Mouse (Mus musculus) forebrain, embryonic 11.5 days (tissue): ENCODE results near the gene Rcsd1. TPM values are rescaled to one million over a fixed set of nuclear protein-coding genes. Genes with fewer than 3 reads are reported as not detected.

Experiments
- ATAC-seq: fragments of 200-750 bp; cut with Nextera tagmentation; replicated peaks from 2 replicates; pipeline ENCODE4 v1.8.0; 2017; ENCODE audit warnings: moderate TSS enrichment; ENCODE audit not compliant: low FRiP score
- DNase-seq: peaks from one replicate; pipeline ENCODE4 v3.0.0-alpha.2; 2017; ENCODE audit warnings: low spot score
- H3K27ac ChIP-seq: fragments of 300-500 bp; sonication (generic); 2 replicates; pipeline ENCODE4 v1.5.1; 2014; ENCODE audit warnings: low read depth, low read length
- H3K27me3 ChIP-seq: fragments of 300-500 bp; sonication (generic); 2 replicates; pipeline ENCODE4 v1.6.1; 2014; ENCODE audit warnings: mild to moderate bottlenecking, low read length, mixed read lengths; ENCODE audit not compliant: control insufficient read depth, insufficient read depth
- H3K36me3 ChIP-seq: fragments of 300-500 bp; sonication (generic); 2 replicates; pipeline ENCODE4 v1.6.1; 2014; ENCODE audit warnings: mild to moderate bottlenecking, low read length, moderate library complexity, mixed read lengths; ENCODE audit not compliant: control insufficient read depth, insufficient read depth
- H3K4me1 ChIP-seq: fragments of 300-500 bp; sonication (generic); replicated peaks from 2 replicates; pipeline ENCODE4 v1.6.1; 2014; ENCODE audit warnings: low read length, mixed read lengths; ENCODE audit not compliant: control insufficient read depth, insufficient read depth
- H3K4me2 ChIP-seq: fragments of 300-500 bp; sonication (generic); 2 replicates; pipeline ENCODE4 v1.6.1; 2014; ENCODE audit warnings: low read depth, mild to moderate bottlenecking, low read length, moderate library complexity, mixed read lengths; ENCODE audit not compliant: severe bottlenecking
- H3K4me3 ChIP-seq: fragments of 300-500 bp; sonication (generic); 2 replicates; pipeline ENCODE4 v1.5.1; 2014; ENCODE audit warnings: low read depth, low read length
- H3K9ac ChIP-seq: fragments of 300-500 bp; sonication (generic); 2 replicates; pipeline ENCODE4 v1.6.1; 2014; ENCODE audit warnings: low read length
- H3K9me3 ChIP-seq: fragments of 300-500 bp; sonication (generic); 2 replicates; pipeline ENCODE4 v1.6.1; 2016; ENCODE audit warnings: low read length, mixed read lengths; ENCODE audit not compliant: control insufficient read depth
- WGBS: fragments of 180-500 bp; shearing (Covaris S2); extraction: QIAGEN DNeasy Blood & Tissue Kit; methylation state at CpG from one replicate; pipeline ENCODE4 v1.1.7; 2014; 5-methylcytosine and 5-hydroxymethylcytosine counted together
- polyA plus RNA-seq: library from polyadenylated mRNA; unstranded; fragments of >200 nt; fragmentation: Nextera tagmentation; extraction: Ambion mirVana; gene quantifications from 2 replicates; pipeline ENCODE4 v1.2.1, GENCODE M21; 2014

The Rcsd1 gene
- polyA plus RNA-seq, 1 experiment from 2014 or later, result 7.2 TPM

DNA sequence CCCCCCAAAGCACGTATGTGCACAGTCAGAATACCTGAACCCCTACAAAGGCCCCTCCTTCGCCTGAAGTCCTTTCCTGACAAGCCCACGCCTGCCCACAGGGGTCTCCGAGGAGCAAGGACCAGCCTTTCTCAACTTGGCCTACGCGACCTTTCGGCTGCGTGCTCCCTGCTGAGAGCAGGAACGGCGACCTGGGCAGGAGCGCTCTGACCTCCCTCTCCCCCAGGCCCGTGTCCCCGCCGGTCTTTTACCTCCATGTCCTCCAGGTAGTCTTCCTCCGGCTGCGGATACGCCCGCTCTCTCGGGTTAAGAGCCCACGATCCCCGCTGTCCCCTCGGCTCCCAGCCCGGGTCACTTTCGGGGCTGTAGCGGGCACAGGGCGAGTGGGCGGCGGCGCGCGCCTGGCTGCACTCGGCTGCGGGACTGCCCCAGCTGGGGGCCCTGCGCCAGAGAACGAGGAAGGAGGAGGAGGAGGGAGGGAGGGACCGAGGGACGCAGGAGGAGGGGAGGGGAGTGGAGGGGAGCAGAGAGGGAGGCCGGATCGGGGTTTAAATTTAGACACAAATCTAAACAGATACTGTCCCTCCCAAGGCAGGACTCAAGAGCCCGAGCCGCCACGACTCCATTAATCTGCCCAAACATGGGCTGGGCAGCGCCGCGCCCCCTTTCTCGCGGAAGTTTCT is 1.8 kb downstream of the Rcsd1 start:
- peak overlapping the region; percentile 60 for H3K4me3 ChIP-seq
- peak; percentile 82 for ATAC-seq
- H3K4me2 ChIP-seq, result peak overlapping the region; percentile 99
- H3K27ac ChIP-seq, result no peak overlapping the region
- WGBS, result under 1% methylated on average over 46 of the region's 47 CpGs
- peaks cover 11% of the 10 kb centered on the region for H3K27me3 ChIP-seq
- H3K36me3 ChIP-seq, result no peaks in the 10 kb centered on the region
- peaks cover 5% of the 10 kb centered on the region; the same call in 1 of the 2 replicates for H3K4me1 ChIP-seq
- H3K9ac ChIP-seq, result peak overlapping the region; percentile 67
- no peaks in the 10 kb centered on the region for H3K9me3 ChIP-seq
- DNase-seq, result peak; percentile 69

DNA sequence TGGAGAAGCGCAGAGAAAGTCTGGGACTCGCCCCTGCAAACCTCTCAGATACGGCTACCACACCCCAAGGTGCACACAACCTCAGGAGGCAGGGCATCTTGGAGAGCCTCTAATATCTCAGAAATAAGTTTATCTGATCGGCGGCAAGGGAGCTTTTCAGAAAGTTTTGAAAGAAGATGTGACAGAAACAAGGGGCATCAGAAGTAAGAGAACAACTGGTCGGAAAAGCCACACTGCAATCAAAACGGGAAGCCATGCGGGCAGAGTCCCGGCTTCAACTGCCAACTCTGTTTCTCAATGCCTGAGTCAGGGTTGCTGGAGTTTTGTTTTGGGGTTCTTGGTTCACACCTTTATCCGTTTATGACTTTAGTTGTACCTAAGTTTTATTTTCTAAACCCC is 2.3 kb downstream of the Rcsd1 start:
- H3K36me3 ChIP-seq, result no peaks in the 10 kb centered on the region
- H3K4me3 ChIP-seq, result peak overlapping the region; percentile 60
- no peak for DNase-seq
- peaks cover 5% of the 10 kb centered on the region; the same call in 1 of the 2 replicates for H3K4me1 ChIP-seq
- WGBS, result 20% methylated on average over 10 of the region's 10 CpGs
- no peak overlapping the region for H3K9ac ChIP-seq
- H3K9me3 ChIP-seq, result no peaks in the 10 kb centered on the region
- ATAC-seq, result no peak
- H3K27ac ChIP-seq, result no peak overlapping the region
- H3K27me3 ChIP-seq, result peaks cover 11% of the 10 kb centered on the region
- peak overlapping the region; percentile 99 for H3K4me2 ChIP-seq

DNA sequence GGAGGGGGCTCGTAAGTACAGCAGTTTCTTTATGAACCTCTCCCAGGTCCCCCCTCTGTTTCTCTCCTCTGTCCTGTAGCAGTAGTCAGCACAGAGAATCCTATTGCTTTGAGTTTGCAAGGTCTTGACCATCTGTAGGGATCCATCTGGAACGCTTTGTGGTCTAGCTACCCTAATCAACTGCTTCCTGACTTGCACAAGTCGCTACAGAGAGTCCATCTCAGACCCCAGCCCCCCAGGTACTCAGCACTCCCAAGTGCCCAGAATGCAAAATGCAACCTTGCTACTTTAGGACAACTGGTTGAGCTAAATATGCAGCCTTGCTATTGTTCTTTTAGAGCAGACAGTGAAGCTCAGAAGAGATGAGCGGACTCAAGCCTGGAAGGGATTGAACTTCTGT is 3.1 kb downstream of the Rcsd1 start:
- Histone ChIP-seq H3K9me3 (no peaks in the 10 kb centered on the region), H3K4me2 (no peak overlapping the region), H3K9ac (no peak overlapping the region), H3K27me3 (peaks cover 11% of the 10 kb centered on the region), H3K36me3 (no peaks in the 10 kb centered on the region), H3K4me1 (peaks cover 5% of the 10 kb centered on the region; the same call in 1 of the 2 replicates), H3K4me3 (no peak overlapping the region), H3K27ac (no peak overlapping the region)
- no peak for DNase-seq
- WGBS, result 70% methylated on average over 4 of the region's 4 CpGs
- no peak for ATAC-seq

DNA sequence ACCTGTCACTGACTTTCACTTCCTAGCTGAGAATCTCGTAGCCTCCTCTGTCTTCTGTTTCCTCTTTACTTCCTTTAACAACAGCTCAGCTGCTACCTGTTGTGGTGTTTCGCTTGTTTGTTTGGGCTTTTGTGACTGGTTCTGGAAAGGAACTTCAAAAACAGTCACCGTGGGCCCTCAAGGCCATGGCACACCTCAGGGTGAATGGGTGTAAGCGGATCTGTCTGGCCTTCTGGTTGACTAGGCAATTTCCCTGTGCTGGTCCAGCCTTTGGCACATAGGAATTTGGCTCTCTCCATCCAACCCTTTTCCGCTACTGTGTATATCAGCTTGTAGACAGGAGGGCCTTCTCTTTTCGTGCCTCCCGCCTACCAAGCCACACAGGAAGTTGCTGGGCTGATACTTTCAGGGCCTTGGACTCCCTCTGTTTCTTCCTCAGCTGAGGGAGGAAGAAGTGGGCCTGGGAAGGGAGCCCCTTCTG is 3.6 kb downstream of the Rcsd1 start:
- Histone ChIP-seq H3K9ac (no peak overlapping the region), H3K4me2 (no peak overlapping the region), H3K27ac (no peak overlapping the region), H3K4me3 (no peak overlapping the region), H3K36me3 (no peaks in the 10 kb centered on the region), H3K27me3 (peaks cover 11% of the 10 kb centered on the region), H3K4me1 (peaks cover 5% of the 10 kb centered on the region; the same call in 1 of the 2 replicates), H3K9me3 (no peaks in the 10 kb centered on the region)
- ATAC-seq, result no peak
- 84% methylated on average over 7 of the region's 7 CpGs for WGBS
- no peak for DNase-seq

DNA sequence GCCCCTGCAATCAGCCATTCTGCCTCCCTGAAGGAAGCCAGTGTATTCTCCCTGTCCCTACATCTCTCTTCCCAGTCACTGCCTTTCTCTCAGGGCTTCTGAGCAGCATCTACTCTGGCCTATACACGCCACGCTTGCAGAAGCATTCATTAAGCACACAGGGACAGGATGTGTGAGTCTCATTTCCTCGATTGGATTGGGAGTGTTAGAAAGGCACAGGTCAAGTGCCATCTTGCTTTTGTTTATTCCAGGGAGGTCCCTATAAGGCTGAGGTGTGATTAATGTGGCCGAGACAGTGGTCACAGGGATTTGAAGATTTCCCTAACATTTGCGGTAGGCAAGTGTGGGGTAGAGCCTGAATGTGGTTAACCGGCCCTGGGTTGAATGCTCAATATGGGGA is 4.2 kb downstream of the Rcsd1 start:
- DNase-seq (no peak), ATAC-seq (no peak)
- Histone ChIP-seq H3K27me3 (peaks cover 11% of the 10 kb centered on the region), H3K36me3 (no peaks in the 10 kb centered on the region), H3K9me3 (no peaks in the 10 kb centered on the region), H3K4me2 (no peak overlapping the region), H3K9ac (no peak overlapping the region), H3K4me3 (no peak overlapping the region), H3K4me1 (peaks cover 5% of the 10 kb centered on the region; the same call in 1 of the 2 replicates), H3K27ac (no peak overlapping the region)
- 80% methylated on average over 6 of the region's 6 CpGs for WGBS

DNA sequence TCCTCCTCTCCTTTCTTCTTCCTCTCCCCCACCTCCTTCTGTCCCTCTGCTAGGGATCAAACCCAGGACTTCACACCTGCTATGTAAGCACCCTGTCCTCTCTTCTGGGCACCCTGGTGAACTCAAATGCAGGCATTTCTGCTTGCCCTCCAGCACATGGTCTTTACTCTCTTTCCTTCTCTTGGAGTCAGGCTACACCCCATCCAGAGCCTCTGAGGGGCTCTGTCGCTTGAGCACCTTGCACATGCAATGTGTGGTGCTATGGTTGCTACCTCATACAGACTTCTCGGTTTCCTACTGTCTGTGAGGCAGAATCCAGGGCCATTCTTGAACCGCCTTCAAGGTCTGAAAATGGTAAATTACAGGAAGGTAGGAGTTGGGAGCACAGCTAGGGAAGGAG is 4.7 kb downstream of the Rcsd1 start:
- ATAC-seq (no peak), DNase-seq (no peak)
- Histone ChIP-seq H3K4me1 (peaks cover 5% of the 10 kb centered on the region; the same call in 1 of the 2 replicates), H3K9ac (no peak overlapping the region), H3K27ac (no peak overlapping the region), H3K36me3 (no peaks in the 10 kb centered on the region), H3K4me3 (no peak overlapping the region), H3K9me3 (no peaks in the 10 kb centered on the region), H3K27me3 (peaks cover 11% of the 10 kb centered on the region), H3K4me2 (no peak overlapping the region)
- 84% methylated on average over 3 of the region's 3 CpGs for WGBS

DNA sequence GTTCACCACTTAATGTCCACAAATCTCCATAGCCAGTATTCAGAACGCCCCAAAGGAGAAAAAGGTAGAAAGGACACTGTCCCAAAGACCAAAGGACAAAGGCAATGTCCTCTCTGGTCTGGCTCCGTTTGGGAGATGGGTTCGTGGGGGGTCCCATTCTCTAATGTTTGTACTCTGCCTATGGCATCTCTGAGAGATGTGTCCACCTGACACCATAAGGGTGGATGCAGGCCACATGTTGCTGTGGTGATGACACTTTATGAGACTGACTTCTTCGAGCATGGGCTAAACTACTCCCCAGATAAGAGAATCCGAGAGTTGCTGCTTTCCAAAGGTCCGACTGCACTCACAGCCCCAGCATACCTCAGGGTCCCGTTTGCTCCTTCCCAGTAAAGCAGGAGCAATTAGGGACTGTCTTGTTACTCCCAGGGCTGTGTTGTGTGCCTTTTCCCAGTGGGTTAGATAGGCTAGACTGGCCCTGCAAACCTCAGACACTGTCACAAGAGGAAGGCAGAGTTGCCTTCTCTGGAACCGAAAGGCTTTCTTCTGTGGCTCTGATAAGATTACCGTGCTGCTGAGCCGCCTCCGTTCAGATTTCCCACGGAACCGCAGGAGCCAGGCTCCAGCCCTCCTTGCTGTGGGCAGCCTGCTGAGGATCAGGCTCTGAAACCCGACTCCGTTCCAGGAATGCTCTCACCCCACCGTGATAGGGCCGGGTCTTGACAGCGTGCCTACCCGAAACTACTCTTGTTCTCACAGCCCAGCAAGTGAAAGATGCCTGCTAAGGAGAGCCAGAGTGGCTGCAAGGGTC is 7.1 kb downstream of the Rcsd1 start:
- H3K27ac ChIP-seq, result no peak overlapping the region

DNA sequence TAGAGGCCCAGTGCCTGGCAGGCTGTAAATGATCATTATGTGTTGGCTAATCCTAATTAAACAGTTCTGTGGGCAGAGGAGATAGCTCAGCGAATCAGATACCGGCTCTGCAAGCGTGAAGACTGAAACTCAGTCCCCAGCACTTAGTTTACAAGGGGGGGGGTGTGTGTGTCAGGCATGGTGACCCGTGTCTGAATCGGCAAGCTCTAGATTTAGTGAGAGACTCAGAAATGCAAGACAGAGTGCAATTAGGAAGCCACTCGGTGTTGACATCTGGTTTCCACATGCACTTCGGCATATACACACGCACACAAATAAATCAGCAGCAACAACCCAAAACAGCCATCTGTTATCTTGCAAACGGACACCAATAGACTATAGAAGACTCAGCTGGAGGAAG is 8.0 kb downstream of the Rcsd1 start:
- no peak overlapping the region for H3K9ac ChIP-seq
- no peak for ATAC-seq
- no peak for DNase-seq
- H3K36me3 ChIP-seq, result no peaks in the 10 kb centered on the region
- no peaks in the 10 kb centered on the region for H3K9me3 ChIP-seq
- 75% methylated on average over 9 of the region's 9 CpGs for WGBS
- H3K4me2 ChIP-seq, result no peak overlapping the region
- H3K27ac ChIP-seq, result no peak overlapping the region
- H3K27me3 ChIP-seq, result peaks cover 3% of the 10 kb centered on the region; the same call in 1 of the 2 replicates
- peaks cover 2% of the 10 kb centered on the region; the same call in 1 of the 2 replicates for H3K4me1 ChIP-seq
- no peak overlapping the region for H3K4me3 ChIP-seq

More for the DNA sequence above, 7.1 kb downstream of the Rcsd1 start:
- ATAC-seq (0 out of 2 replicates have a peak, but pooled peaks have one; percentile 13), DNase-seq (peak; percentile 66)
- H3K4me2 ChIP-seq, result peak overlapping the region; percentile 33; the same call in 1 of the 2 replicates
- 0 out of 2 replicates have a peak overlapping the region, but pooled peaks have one; percentile 7 for H3K4me3 ChIP-seq
- peaks cover 2% of the 10 kb centered on the region; the same call in 1 of the 2 replicates for H3K4me1 ChIP-seq
- no peaks in the 10 kb centered on the region for H3K36me3 ChIP-seq
- no peaks in the 10 kb centered on the region for H3K9me3 ChIP-seq
- H3K9ac ChIP-seq, result no peak overlapping the region; the same call in 1 of the 2 replicates
- 15% methylated on average over 19 of the region's 19 CpGs for WGBS
- peaks cover 8% of the 10 kb centered on the region; the same call in 1 of the 2 replicates for H3K27me3 ChIP-seq
